Mouse (Mus musculus) kidney, embryonic 14.5 days (tissue): ENCODE data around the gene Fam120c. TPM values are rescaled to one million over a fixed set of nuclear protein-coding genes. Genes with fewer than 3 reads are reported as not detected.
A peak's percentile ranks its signal among the peaks of the same experiment; 100 is the strongest.

Experiments used
- ATAC-seq: fragments of 200-750 bp; cut with Nextera tagmentation; 2 replicates; pipeline ENCODE4 v1.8.0; 2017; ENCODE audit warnings: moderate number of reproducible peaks, mild to moderate bottlenecking, moderate TSS enrichment, moderate library complexity; ENCODE audit not compliant: low FRiP score, low TSS enrichment
- H3K27ac ChIP-seq: fragments of 300-500 bp; sonication (generic); 2 replicates; pipeline ENCODE4 v1.5.1; 2014; ENCODE audit warnings: low read depth, mild to moderate bottlenecking, low read length, moderate library complexity, mixed read lengths
- H3K27me3 ChIP-seq: fragments of 300-500 bp; sonication (generic); 2 replicates; pipeline ENCODE4 v1.6.1; 2014; ENCODE audit warnings: mild to moderate bottlenecking, low read length; ENCODE audit not compliant: control insufficient read depth, insufficient read depth
- H3K36me3 ChIP-seq: fragments of 300-500 bp; sonication (generic); 2 replicates; pipeline ENCODE4 v1.6.1; 2014; ENCODE audit warnings: low read length, mixed read lengths; ENCODE audit not compliant: control insufficient read depth, insufficient read depth
- H3K4me1 ChIP-seq: fragments of 300-500 bp; sonication (generic); 2 replicates; pipeline ENCODE4 v1.6.1; 2014; ENCODE audit warnings: low read length, mixed read lengths; ENCODE audit not compliant: control insufficient read depth, insufficient read depth
- H3K4me2 ChIP-seq: fragments of 300-500 bp; sonication (generic); replicated peaks from 2 replicates; pipeline ENCODE4 v1.6.1; 2014; ENCODE audit warnings: low read depth, mild to moderate bottlenecking, low read length
- H3K4me3 ChIP-seq: fragments of 300-500 bp; sonication (generic); 2 replicates; pipeline ENCODE4 v1.5.1; 2014; ENCODE audit warnings: mild to moderate bottlenecking, low read length
- H3K9ac ChIP-seq: fragments of 300-500 bp; sonication (generic); 2 replicates; pipeline ENCODE4 v1.6.1; 2014; ENCODE audit warnings: low read depth, mild to moderate bottlenecking, low read length, moderate library complexity
- H3K9me3 ChIP-seq: fragments of 300-500 bp; sonication (generic); 2 replicates; pipeline ENCODE4 v1.6.1; 2016; ENCODE audit warnings: low read length; ENCODE audit not compliant: control insufficient read depth
- WGBS: fragments of 180-500 bp; shearing (Covaris S2); extraction: QIAGEN DNeasy Blood & Tissue Kit; methylation state at CpG from one replicate; pipeline ENCODE4 v1.1.7; 2014; 5-methylcytosine and 5-hydroxymethylcytosine counted together
- polyA plus RNA-seq: library from polyadenylated mRNA; unstranded; fragments of >200 nt; fragmentation: Nextera tagmentation; extraction: Ambion mirVana; gene quantifications from 2 replicates; pipeline ENCODE4 v1.2.1, GENCODE M21; 2014

Gene Fam120c
- polyA plus RNA-seq, 1 experiment from 2014 or later, result 4.8 TPM

GRCm38 (mm10) chrX:151513694-151514093, 169.7 kb downstream of the Fam120c start:
- 91% methylated on average over 2 of the region's 2 CpGs for WGBS
- Histone ChIP-seq H3K27me3 (no peaks in the 10 kb centered on the region), H3K36me3 (no peaks in the 10 kb centered on the region), H3K4me3 (no peak overlapping the region), H3K9me3 (no peaks in the 10 kb centered on the region), H3K27ac (no peak overlapping the region), H3K9ac (no peak overlapping the region), H3K4me1 (no peaks in the 10 kb centered on the region), H3K4me2 (no peak overlapping the region)
- no peak for ATAC-seq

GRCm38 (mm10) chrX:151518181-151518580, 174.2 kb downstream of the Fam120c start:
- 58% methylated on average over 1 of the region's 1 CpGs for WGBS
- Histone ChIP-seq H3K36me3 (no peaks in the 10 kb centered on the region), H3K9ac (no peak overlapping the region), H3K4me3 (no peak overlapping the region), H3K27me3 (no peaks in the 10 kb centered on the region), H3K4me2 (no peak overlapping the region), H3K9me3 (no peaks in the 10 kb centered on the region), H3K27ac (no peak overlapping the region), H3K4me1 (no peaks in the 10 kb centered on the region)
- no peak for ATAC-seq

GRCm38 (mm10) chrX:151520127-151520457, 176.1 kb downstream of the Fam120c start:
- H3K4me3 ChIP-seq, result peak overlapping the region; percentile 57
- H3K27me3 ChIP-seq, result no peaks in the 10 kb centered on the region
- 29% methylated on average over 17 of the region's 17 CpGs for WGBS
- no peaks in the 10 kb centered on the region for H3K36me3 ChIP-seq
- H3K9ac ChIP-seq, result peak overlapping the region; percentile 44
- H3K27ac ChIP-seq, result peak overlapping the region; percentile 97
- peak overlapping the region; percentile 34 for H3K4me2 ChIP-seq
- no peaks in the 10 kb centered on the region for H3K9me3 ChIP-seq
- ATAC-seq, result no peak; the same call in 1 of the 2 replicates
- H3K4me1 ChIP-seq, result no peaks in the 10 kb centered on the region

DNA sequence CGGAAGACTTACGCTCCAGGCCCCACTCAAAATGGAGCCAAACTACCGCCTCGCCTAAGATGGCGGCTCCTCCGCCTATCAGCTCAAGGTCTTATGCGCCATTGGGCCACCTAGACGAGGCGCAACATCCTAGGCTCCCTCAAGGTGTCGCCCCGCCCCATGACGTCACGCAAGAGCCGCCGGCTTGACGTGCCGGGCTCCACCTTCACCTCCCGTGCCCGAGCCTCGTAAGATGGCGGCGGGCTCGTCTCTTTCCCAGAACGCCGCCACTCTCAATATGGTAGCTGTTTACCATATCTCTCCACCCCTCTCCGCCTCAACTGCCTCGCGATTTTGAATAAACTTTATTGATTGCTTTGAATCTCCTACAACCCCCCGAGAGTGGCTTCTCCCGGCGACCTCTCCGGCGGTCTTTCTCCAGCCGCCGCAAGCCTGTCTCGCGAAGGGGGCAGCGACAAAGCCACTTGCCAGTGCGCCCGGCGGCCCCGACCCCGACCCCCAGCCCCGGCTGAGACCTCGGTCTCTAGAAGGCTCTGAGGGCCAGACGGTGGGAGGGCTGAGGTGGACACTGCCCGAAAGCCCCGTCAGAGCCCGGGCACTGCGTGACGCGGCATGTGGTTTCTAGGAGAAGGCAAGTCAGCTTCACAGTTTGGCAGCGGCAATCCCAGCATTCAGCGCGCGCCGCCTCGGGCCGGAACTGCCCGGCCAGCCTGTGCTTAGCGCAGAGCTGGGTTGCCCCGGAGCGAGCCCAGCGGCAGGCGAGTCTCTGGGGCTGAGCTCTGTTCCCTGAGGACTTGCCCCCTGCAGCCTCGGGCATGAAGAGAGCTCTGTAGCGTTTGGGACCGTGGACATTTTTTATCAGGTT, 176.7 kb downstream of the Fam120c start, which contains the start of gene Phf8:
TSS of gene Phf8 (plus strand) at position 215 of the 865 bp plus-strand sequence.
- H3K27ac ChIP-seq, result peak within 1 kb of the TSS; percentile 97
- no peaks in the 10 kb centered on the region for H3K4me1 ChIP-seq
- 23% methylated on average over 68 of the region's 68 CpGs for WGBS
- H3K9ac ChIP-seq, result peak within 1 kb of the TSS; percentile 72
- H3K4me2 ChIP-seq, result peak within 1 kb of the TSS; percentile 55
- no peaks in the 10 kb centered on the region for H3K36me3 ChIP-seq
- H3K27me3 ChIP-seq, result no peaks in the 10 kb centered on the region
- peak within 1 kb of the TSS; percentile 57 for H3K4me3 ChIP-seq
- ATAC-seq, result peak; percentile 96
- no peaks in the 10 kb centered on the region for H3K9me3 ChIP-seq

Other genes with a start within 250 kb of the Fam120c start
- 42.0 and 46.1 TPM in 2 replicates for gene Tsr2, start 247.6 kb upstream of the Fam120c start, polyA plus RNA-seq
- gene Wnk3, start 146.1 kb upstream of the Fam120c start, polyA plus RNA-seq, result 3.9 and 4.3 TPM in 2 replicates
- gene Phf8, start 176.5 kb downstream of the Fam120c start, polyA plus RNA-seq, result 13.9 and 20.7 TPM in 2 replicates